Mouse (Mus musculus): ENCODE results near the gene Fgfr3.

Gene Fgfr3

GRCm38 (mm10) chr5:33721541-33722265, at the start of gene Fgfr3:
TSS of gene Fgfr3 (plus strand) at chr5:33721674.
- no peak for DNase-seq

DNA sequence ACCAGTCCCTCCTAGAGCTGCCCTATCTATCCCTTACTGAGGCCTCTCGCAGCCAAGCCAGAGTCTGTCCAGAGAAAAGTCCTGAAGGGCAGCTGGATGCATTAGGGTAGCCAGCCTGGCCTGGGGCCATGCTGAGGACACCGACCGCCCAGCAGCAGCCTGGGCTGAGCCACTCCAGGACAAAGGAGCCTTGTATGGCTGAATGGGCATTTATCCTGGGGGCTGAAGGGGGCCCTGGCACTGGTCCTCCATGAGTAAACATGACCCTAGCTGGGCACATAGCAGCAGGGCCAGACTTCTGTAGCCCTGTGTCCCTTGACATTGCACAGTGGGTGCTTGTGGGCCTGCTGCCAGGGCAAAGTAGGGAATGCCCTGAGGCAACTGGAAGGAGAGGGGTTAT, 47.0 kb upstream of the Fgfr3 start:
- DNase-seq: peak; percentile 88

DNA sequence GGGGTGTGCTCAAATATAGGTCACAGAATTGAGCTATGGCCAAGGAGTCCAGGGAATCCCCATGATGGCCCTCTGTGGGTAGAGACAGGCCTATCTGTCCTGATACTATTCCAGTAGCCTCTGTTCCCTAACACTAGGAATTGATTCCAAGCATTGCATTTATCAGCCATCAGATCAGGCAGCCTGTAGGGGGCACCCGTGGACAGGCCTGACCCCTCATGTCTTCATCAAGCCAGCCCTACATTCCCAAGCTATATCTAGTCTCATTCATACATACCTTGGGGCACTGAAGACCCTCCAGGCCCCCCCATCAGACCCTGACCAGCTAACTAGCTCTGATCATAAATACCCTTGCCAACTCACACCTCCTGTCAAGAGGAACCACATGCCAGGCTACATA, 45.5 kb upstream of the Fgfr3 start:
- DNase-seq: no peak

DNA sequence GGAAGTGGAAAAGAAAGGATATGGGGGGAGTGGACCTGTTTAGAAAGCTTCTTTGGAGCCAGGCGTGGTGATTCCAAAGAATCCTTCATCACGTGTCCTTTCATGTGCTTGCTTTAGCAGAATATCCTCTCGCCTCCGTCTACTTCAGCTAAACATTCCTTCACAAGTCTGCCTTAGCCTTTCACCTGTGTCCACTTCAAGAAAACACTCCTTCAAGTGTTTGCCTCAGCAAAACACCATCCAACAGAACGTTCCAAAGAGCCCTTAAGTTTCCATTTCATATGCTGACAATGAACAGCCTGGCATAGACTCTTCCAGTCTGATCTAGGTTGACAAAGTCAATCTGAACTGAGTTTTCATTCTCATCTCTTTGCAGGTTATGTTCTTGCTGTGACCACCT, 43.2 kb upstream of the Fgfr3 start:
- no peak for DNase-seq

- DNase-seq: no peak
Measured at GRCm38 (mm10) chr5:33681044-33681443, 40.4 kb upstream of the Fgfr3 start.

DNA sequence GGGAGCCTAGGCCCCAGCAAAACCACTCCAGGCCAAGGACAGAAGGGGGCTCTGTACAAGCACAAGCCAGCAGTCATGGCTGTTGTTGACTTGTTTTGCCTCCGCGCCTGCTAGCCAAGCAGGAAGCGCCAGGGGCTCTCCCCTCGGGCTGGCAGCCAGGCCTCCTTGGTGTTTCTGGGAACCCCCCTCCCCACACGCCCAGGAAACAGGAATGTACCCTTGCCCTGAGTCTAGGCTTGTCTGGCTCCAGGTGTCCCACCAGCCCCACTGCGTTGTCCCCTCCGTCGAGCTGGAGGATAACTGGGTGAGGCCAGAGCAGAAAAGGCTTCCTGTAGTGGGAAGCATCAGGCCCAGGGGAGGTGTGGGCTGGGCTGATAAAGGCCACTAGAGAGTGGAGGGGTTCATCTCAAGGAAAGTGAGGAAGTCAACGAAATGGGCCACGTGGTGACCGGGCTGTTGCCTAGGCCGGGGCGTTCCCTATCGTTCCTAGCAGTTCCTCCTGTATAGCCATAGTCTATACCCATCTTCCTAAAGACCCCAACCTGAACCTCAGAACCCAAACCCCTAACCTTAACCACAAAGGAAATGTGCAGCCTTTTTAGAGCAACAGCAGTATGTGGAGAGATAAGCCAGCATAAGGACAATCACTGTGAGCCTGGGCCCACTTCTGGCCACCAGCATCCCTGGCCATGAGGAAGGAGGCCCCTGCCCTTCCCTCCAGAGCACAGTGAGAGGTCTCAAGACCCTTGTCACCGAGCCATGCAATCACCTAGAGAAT, 39.7 kb upstream of the Fgfr3 start:
- no peak for DNase-seq

DNA sequence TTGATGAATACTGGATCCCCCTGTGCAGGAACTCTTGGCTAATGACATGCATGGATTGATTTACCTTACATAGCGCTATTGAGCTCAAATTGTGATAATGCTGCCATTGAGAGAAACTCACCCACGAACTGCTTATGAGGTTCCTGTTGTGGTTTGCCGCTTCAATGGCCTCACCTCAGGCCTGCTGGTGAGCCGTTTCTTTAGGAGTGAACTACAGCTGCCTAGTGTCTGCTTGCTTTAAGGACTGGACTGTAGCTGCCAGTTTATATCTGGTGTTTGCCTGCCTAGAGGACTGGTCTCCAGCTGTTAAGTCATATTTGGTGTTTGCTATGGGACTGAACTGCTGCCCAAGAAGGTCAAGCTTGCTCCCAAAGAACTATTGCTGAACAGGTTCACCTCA, 38.5 kb upstream of the Fgfr3 start:
- no peak for DNase-seq

DNA sequence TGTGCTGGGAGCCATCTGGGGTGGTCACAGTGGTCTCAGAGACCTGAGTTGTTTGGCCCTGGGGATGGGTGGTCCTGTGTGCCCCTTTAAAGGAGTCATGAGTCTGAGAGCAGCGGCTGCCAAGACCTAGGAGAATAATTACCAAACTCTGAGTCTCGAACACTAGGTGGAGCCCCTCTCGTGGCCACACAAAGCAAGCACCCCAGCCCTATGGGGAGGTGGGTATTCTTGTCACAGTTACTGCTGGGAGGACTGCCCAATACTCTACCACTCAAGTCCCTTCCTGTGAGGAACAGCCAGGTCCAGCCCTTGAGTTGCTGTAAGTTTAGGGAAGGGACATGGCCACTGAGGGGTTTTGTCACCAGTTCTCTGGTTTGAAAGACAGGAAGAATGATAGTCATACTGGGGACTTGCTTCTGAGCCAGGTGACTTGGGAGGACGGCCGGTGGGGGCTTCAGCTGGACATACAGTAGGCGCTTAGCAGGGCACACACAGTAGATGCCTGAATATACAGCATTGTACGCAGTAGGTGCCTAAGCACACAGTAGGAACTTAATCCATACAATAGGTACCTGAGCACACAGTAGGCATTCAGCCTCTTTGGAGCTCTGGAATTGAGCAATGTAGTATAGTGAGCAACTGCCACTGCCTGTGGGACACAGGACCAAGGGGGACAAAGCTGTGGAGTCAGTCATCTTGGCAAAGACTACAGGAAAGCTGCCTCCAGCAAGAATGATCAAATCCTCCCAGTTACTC, 37.4 kb upstream of the Fgfr3 start:
- DNase-seq: peak; percentile 42

DNA sequence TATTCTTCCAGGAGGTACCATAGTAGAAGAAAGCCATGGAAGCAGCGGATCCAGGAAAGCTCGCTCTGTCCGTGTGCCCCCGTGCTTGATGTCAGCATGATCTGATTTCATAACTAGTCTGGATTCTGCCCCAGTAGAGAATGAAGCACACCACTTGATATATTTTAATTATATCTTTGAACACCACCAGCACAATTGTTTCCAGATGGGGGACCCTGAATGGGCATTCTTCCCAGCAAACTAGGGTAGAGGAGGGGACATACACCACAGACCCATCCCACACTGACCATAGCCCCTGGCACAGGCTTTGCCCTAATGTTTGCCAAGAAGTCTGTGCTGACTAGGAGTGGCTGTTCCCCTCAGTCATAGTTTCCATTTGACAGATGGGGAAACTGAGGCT, 36.5 kb upstream of the Fgfr3 start:
- DNase-seq: no peak

GRCm38 (mm10) chr5:33687142-33687541, 34.3 kb upstream of the Fgfr3 start:
- DNase-seq: no peak

- no peak for DNase-seq
Measured at GRCm38 (mm10) chr5:33688278-33689220, 32.9 kb upstream of the Fgfr3 start.

DNA sequence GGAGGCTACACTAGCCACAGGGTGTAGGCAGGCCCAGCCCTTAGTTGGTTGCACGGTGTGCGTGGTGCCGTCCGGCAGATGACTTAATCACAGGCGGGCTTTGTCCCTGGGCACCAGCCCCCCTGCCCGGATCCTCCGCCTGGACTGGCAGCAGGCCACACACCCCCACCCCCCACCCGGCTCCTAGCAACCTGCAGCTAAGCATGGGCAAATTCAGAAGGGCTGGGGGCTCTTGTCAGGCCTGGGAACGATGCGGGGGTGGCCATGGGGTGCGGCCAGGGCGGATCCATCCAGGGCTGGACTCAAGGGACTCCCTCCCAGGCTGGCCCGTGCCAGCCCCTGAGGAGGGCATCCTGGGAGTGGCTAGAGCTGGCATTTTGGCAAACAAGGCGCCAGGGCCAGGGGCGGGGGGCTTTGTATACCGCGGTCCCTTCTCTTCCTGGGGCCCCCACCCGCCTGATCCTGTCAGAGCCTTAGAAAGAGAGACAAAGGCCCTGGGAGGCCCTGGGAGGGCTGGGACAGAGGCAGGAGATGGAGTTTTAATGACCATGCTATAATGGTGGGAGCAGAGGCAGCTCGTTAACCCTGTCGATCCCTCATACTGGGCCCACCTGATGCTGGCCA, 32.1 kb upstream of the Fgfr3 start:
- no peak for DNase-seq

DNA sequence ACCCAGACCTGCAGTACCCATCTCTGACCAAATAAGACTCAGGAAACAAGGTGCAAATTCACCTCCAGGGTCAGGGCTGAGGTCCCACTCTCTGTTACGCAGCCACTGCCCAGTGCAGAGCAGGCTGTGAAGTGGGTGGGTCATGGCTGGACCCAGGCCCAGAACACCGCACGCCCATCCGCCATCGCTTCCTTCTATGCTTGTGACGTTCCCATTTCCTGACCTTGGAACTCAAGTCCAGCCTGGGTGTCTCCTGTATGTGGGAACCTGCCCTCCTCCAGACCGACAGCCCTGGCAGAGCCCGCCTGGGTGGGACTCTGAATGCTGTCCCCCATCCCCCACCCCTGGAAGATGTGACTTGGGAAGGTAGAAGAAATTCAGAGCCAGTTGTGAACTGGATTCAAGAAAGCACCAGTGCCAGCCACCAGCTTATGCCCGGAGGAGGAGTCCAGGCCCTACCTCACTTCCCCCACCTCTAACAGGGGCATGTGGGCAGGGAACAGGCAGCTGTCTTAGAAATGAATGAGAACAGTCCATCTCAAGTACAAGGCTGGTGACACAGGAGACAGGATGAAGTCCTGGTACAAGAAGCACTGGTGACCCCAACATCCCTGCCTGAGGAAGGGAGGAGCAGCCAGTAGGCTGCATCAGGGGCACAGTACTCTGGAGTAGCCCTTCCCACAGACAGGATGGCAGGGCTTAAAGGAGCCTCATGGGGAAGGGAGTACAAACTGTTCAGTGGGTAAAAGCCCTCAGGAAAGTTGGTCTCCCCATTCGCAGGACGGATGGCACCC, 31.4 kb upstream of the Fgfr3 start:
- DNase-seq: no peak

GRCm38 (mm10) chr5:33692393-33692792, 29.1 kb upstream of the Fgfr3 start:
- no peak for DNase-seq

DNA sequence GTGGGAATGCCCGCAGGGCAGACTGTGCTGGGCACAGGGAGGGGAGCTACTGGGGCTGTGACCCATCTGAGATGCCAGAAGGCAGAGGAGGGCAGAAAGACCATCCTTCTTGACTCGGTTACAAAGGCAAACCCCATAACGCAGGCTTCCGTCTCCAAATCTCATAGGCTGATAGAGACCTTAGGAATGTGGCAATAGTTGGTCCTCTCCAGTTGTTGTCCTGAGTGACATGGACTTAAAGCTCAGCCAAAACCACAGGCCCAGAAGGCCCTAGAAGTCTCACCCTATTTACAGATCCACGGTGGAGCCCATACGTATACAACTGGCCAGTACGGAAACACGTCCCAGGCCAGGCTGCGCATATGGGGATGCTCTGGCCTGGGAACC, 27.0 kb upstream of the Fgfr3 start:
- no peak for DNase-seq

- peak; percentile 48 for DNase-seq
Measured at GRCm38 (mm10) chr5:33694848-33695717, 26.4 kb upstream of the Fgfr3 start.

- DNase-seq: no peak
Measured at GRCm38 (mm10) chr5:33695718-33696121, 25.8 kb upstream of the Fgfr3 start.

DNA sequence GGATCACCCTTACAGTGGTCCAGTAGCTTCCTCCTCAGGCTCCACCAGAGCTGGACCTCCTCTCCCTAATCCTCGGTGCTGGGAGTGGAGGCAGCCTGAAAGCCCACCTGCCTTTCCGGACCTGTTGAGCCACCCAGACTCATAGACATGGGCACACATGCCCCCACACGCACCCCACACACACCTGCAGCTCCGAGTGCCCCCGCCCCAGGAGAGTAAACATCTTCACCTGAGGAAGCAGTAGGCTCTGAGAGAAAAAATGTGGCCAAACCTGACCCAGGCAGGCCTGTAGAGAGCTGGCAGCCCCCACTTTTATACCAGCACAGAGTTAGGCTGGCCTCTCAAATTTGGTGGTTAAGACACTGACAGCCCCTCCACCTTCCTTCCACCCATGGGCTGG, 25.0 kb upstream of the Fgfr3 start:
- no peak for DNase-seq

GRCm38 (mm10) chr5:33697534-33697933, 23.9 kb upstream of the Fgfr3 start:
- no peak for DNase-seq

- DNase-seq: peak; percentile 73
Measured at GRCm38 (mm10) chr5:33697947-33698512, 23.4 kb upstream of the Fgfr3 start.
